Mouse (Mus musculus): ENCODE results near the gene Hoxd10. TPM values are rescaled to one million over a fixed set of nuclear protein-coding genes. Genes with fewer than 3 reads are reported as not detected.

Hoxd10 gene
- 1 to 10 TPM; 1.5 to 4.5 TPM for total RNA-seq (2021)
- long read RNA-seq, experiment 1, transcript Hoxd10-201 (2 exons, 1,816 nt) = major isoform, 9 of 10 reads
- long read RNA-seq, experiment 1, partial matches to known transcripts = 0 of 10 reads
- long read RNA-seq, experiment 1, other reads (novel, unspliced or antisense) = 1 of 10 reads
- long read RNA-seq, experiment 2, transcript Hoxd10-201 (2 exons, 1,816 nt) = major isoform, 6 of 6 reads
- long read RNA-seq, experiment 2, partial matches to known transcripts = 0 of 6 reads
- long read RNA-seq, experiment 2, other reads (novel, unspliced or antisense) = 0 of 6 reads

DNA sequence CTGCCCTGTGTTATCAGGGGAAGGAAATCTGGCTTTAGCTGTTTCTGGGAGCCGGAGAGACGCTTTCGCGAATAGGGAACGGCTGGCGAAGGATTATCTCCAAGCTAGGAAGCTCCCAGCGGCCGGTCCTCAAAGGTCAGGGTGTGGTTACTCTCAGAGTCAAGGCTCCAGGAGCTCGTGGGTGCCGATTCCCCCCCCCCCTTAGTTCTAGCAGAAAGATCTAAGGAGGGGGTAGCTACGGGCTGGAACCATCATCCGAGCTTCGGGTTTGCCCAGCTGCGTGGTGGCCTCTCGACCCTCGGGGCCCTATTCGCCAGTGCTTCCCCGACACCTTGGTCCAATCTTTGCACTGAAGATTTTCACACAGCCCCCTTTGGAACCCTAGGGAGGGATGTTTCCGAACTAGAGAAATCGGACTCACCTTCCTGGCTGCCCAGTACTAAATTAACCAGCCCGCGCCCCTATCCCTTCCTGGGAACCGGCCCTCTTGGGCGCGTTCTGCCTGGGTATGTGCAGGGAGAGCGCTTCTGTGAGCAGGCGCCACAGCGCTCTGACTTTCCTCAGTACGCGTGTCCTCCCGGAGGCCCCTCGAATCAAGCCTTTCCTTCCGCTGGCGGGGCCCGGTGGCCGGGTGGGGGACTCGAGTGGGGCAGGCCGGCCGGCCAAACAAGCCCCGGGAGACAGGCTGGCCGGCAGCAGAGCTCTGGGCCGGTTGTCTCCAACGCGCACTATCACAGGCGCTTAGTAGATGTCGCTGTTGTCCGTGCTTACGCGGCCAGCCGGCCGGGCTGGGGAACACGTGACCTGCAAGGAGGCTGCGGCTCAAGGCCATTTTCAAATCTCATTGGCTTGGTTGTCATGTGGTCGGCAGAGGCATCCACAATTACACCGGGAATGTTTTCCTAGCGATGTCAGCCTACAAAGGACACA is at the start of gene Hoxd10:
Hoxd10 (plus strand) TSS at position 903 of the 930 bp plus-strand sequence.
- peak; percentile 84 for DNase-seq

DNA sequence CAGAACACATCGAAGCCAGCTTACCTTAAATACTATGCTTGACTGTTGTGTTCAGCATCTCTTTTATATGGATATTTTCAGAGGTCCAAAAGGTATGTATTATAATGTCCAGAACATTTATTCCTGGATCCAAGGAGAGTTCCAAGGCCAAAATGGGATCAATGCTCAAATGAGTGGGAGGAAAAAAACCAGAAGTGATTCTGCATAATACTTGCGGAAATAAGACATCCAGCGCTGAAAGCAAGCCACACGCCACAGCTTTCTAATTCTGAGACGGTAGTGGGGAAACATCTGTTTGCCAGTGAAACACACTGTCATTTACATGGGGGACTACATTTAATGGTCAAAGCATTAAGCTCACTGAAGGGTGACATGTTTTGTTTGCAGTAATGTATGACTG is 49.3 kb upstream of the Hoxd10 start:
- DNase-seq = no peak

DNA sequence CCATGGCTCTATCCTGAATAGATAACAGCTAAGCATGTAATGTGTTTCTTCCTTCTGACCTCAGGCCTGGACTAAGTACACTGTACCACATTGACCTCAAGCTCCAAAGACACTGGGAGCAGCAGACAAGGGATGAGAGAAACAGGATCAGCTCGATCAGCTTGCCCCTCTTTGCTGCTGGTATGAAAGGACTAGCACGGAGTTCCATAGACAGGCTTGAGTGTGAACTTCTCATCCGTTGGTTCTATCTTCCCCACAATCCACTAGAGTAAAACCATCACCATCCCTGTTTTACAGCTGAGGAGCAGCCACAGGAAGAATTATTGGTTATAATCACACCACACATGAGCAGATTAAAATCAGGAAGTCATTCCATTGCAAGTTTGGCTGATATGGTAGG is 46.1 kb upstream of the Hoxd10 start:
- DNase-seq = no peak

DNA sequence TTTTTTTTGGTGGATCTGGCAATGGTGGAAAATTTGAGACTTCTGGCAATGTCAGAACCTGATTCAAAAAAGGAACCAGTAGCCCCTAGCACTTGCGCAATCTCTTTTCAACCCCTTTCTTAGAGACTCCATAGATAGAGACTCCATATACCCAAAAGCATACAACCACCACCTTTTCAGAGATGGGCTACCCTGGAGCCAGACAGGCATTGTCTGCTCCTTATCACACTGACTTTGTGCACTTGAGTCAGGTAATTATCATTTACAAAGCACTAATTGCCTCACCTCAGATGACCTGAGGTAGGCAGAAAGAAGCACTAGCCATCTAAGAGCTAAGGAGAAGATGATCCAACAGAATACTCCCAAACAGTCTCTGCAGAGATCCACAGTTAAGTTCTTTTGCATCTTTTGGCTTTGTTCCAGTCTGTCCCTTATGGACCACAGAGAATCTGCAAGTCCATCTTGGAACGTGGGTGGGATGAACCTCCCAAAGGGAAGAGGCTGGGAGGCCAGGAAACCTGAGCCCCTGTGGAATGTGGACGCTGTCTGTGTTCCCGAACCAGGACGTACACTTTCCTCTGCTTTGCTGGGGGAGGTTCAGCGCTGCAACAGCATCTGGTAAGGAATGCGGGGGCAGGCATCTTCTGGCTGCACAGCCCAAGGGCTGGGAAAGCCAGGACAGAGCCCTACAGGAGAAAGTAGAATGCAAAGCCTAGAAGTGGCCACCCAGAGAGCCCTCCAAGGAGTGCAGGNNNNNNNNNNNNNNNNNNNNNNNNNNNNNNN is 44.5 kb upstream of the Hoxd10 start:
- no peak for DNase-seq

DNA sequence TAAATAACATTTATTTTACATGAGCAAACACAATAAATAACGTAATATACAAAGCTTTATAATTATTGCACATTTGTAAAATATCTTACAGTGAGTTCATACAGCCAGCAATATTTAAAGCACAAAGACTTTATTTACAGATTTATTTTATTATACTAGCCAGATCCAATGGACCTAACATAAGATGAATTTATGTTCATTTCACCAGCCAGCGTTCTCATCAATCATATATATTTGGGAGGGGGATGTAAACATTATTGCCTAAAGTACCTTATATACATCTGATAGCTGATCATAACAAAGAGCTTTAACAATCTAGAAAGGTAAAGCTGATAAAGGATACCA is 38.8 kb upstream of the Hoxd10 start:
- DNase-seq = no peak

DNA sequence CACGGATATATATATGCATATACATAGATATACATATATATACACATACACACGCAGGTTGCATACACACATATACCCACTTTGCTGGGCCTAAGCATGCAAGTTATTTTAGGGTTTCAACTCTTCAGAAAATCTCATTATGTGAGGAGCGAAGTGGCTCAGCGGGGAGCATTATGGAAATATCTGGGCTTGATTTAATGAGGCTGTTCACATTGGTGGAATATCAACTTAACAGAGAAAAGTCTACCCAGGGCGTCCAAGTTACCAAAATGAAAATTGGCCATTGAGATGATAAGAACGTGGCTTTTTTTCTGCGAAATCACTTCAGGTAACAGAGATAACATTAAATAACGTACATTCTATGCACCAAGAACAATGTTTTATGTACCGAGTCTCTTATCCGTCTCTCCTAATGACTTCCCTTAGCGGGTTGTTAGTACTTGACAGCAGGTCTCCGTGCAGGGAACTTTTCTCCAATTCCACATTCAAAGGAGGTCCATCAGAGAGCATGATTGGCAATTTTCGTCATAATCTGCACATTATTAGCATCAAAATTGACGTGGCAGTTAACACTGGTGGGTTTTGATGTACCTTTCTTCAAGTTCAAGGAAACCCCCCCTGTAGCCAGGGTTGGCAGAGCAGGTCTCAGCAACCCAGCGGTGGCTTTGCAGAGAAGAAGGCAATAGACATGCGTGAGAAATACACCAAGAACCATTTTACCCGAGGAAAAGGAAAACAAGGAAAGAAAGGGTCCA is 37.8 kb upstream of the Hoxd10 start:
- no peak for DNase-seq

DNA sequence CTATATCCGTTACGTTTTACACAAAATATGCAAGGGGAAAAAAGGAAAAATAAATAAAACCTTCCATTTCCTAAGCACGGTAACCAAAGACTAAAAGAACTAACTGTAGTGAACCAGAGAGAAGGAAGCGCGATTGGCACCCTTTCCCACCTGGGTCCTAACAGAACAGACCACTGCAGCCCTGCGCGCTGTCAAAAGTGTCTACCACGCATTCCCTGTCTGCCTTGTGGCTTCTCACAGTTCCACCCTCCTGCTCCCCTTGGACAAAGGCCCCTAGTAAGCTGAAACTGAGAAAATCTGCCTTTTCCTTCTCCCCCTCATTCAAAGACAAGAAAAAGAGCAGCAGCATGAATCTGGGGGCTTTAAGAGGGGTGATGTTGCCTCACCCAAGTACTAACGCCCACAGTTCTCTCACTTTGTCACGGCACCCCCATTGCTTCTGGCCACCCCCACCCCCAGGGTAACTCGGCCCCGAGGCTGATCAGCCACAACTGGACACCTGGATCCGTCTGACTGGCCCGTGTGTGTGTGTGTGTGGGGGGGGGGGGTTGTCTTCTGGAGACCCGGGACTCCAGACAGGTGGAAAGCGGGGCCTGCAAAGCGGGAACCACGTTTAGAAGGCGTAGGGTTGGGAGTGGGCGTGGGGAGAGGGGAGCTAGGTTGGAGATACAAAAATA is 36.8 kb upstream of the Hoxd10 start:
- no peak for DNase-seq

DNA sequence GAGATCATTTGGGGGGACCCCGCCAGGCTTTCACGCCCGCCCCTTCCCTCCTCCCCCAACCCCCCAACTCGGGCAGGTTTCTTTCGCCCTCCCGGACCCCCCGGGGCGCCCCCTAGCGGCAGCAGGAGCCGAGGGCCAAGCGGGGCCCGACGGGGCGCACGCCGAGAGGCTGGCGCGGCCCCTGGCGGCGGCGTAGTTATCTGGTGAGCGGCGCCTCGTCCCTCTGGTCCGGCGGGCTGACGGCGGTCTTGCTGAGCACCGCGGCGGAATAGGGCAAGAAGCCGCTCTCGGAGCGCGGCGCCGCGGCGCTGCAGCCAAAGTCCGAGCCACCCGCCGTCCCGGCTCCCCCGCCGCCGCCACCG is 36.3 kb upstream of the Hoxd10 start:
- DNase-seq = no peak

DNA sequence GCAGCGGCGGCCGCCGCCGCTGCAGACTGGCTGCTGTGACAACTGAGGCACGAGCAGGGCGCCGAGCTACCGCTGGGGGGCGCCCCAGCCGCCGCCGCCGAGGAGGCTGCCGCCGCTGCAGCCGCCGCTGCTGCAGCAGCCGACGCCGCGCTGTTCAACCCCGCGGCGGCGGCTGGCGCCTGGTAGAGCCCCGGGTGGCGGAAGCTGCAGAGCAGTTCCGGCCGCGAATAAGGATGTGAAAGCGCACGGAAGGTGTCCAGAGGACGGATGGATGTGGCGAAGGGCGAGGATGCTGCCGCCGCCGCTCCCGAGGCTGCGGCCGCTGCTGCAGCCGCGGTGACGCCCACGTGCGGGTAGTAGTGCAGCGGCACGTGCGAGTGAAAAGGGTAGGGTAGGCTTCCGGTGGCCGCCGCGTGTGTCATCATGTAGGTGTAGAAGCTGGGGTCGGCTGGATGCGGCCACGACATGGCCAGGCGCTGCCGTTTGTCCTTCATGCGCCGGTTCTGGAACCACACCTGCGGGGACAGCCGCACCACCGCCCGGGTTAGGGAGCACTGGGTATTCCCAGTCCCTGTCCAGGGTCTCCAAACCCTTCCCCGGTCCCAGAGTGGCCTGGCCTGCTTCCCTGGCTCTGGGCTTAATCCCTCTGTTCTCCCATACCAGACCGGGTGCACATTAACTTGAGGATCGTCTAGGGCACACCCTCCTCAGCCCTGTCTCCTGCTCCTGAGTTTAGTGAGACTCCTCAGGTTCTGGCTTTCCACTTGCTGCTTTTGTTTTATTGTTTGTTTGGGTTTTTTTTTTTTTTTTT is 35.7 kb upstream of the Hoxd10 start:
- DNase-seq = no peak

DNA sequence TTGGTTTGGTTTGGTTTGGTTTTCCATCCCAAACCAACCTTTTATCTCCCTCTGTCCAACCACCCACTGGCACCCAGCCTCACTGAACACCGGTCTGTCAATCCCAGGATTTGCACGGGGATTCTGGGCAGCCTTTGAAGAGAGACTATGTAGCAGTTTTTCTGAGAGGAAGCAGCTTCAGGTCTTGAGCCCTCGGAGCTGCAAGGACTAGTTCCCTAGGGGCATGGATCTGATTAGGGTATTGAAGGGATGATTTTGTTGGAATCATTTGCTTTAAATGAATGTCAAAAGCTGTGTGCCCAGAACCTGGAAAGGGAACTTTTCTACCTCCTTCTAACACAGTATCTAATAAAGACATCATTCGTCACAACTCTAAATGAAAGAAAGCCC is 35.1 kb upstream of the Hoxd10 start:
- DNase-seq = no peak

DNA sequence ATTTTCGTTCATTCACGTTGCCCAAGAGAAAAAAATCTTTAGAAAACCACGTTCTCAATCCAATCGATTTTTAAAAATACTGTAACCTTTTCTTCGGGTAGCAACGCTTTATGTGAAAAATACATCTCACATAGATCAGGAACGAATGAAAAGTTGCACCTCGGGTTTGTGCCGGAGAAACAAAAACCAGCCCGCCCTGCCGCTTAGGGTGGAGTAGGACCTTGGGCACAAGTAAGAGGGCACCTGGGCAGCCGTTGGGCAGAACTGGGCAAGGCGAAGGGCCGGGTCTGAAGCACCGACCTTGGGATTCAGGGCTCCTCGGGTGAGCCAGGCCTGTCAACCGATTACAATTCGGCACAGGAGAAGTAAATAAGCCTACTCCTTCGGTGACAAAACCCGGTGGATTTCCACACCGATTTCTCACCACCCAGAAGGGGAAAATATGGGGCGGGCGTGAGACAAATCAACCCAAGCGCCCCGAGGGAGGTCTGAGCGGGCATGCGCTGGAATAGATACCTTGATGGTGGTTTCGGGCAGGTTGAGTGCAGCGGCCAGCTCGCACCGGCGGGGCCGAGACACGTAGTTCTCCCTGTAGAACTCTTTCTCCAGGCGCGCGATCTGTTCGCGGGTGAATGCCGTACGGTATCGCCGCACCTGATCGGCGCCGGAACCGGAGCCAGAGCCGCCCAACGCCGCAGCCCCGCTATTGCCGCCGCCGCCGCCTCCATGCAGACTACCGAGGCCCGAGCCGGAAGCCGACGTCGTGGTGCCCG is 34.3 kb upstream of the Hoxd10 start:
- no peak for DNase-seq

DNA sequence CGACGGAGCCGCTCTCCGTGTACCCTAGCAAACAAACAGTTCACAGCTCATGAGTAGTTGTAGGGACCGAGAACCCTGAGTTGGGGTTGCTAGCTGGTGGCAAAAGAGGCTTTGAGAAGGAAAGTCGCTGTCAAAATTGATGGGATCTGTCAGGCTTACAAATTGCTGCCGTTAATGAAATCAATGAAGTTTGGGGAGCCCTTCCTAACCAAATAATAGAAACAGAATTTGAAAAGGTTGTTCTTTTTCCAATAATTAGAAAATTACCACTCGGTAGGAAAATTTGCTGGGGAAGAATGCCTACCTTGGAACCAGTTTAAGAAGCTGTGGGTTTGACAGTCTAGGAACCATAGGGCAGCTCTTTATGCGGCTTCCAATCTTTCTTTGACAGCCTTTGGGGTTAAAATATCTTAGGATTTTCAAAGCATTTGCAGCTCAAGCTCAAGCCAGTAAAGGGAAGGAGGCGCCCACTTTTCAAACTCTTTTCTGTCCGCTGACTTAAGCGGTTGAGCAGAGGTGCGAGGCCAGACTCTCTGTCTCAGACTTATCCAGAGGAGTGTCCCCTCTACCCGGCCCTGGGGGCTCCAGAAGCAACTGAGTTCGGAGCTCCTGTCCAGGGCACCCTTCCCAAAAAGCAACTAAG is 33.6 kb upstream of the Hoxd10 start:
- no peak for DNase-seq

DNA sequence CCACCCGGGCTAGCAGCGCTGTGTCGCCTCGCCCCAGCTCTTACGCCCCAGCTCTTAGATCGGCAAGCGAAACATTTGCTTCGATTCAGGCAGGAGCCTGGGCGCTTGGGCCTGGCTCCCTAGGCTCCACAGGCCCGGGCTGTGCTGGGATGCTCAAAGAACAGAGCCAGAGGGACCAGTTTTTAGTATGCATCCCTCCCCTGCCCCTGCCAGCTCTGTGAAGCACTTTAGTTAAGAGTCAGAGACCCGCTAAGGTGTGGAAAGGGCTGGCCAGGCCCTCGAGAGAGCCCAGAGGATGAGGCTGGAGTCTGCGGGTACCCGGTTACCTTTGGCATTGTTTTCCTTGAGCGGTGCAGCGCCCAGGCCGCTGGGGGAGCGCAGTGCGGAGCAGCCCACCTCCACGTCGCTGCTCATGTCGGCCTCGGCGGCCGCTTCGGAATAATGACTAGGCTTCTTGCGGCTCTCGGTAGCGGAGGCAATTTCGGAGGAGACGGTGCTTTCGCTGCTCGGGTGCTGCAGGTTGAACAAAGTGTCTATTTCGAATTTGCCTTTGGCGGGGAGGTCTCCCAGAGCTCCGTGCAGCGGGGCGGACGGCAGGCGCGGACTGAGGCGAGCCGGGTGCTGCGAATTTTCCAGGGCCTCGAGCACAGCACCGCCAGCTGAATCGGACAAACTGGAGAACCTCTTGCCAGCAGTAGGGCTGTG is 32.9 kb upstream of the Hoxd10 start:
- DNase-seq = no peak

DNA sequence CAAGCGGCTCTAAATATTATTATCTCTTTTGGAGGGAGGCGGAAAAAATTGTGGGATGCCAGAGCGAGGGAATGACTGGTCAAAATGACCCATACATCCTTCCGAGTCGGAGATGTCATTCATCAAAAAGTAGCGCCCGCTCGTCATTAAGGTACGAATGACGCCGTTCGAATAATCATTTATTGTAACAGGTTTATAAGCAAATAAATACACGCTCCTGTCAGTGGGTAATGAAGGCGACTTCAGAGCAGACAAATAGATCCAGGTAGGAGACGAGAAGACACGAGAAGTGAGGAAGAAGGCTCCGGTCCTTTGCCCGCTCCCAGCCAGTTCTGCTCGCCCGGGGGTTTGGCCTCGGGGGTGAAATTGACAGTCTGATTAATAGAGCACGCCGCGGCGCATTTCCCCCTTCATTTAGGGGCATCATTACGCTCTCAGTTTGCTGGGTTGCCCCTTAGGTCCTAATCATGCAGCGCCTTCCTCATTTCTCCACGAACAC is 32.2 kb upstream of the Hoxd10 start, which contains the start of gene Evx2:
Evx2 (minus strand) TSS at position 51 of the 499 bp plus-strand sequence.
- DNase-seq = no peak

DNA sequence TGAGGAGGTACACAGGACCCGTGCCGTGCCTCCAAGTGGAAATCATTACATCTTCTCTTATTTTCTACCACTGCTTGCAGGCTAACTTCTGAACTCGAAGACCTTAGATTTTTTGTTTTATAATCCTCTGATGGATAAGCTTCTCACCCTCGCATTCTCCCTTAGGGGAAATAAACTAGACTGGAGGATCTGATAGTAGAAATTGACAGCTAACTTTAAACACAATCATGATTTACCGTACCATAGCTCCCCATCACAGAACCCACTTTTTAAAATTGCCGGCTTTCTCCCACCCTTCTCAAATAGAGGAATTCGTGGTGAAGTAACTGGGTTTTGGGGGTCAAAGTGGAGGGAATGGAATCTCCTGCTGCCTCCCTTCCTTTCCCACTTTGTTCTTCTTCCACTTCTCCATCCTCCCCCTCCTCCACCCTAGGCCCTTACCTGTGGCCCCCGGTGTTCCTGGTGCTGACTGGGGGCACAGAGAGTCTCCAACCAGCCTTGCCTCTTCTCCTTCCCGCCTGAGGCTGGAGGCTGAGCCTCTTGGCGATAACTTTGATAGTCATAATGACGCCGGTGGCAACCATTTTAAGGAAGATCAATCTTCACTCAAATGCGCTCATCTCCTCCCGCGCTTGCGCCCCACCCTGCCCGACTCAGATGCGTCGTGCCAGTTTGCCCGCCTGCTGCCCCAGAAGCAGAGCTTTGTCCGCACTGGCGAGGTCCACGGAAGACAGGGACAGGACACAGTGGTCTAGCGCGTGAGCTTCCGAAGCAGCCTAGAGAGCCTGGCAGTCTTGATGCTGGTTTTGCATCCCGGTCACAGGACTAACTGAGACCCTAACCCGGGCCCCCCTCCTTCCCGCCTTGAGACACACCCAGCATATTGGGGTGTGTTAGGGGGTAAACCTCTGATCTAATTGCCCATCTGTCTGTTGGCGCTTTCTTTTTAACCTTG is 31.0 kb upstream of the Hoxd10 start:
- DNase-seq = no peak

DNA sequence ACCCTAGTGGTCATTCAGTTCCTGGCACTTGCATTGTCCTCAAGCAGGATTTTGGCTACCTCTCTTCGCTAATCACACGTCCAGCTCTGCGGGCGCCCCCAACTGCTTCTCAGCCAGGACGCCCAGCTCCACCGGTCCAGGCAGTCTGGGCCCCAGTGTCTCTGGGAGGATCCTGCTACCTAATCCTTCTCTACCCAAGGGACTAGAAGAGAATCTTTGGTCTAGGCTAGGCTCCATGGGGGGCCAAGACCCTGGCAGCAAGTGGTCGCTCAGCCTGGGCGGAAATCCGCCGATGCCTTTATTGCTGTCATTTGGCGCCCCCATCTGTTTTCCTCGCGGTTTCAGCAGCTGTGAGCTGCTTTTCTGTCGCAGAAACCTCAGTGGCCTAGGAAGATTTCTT is 30.0 kb upstream of the Hoxd10 start:
- no peak for DNase-seq

DNA sequence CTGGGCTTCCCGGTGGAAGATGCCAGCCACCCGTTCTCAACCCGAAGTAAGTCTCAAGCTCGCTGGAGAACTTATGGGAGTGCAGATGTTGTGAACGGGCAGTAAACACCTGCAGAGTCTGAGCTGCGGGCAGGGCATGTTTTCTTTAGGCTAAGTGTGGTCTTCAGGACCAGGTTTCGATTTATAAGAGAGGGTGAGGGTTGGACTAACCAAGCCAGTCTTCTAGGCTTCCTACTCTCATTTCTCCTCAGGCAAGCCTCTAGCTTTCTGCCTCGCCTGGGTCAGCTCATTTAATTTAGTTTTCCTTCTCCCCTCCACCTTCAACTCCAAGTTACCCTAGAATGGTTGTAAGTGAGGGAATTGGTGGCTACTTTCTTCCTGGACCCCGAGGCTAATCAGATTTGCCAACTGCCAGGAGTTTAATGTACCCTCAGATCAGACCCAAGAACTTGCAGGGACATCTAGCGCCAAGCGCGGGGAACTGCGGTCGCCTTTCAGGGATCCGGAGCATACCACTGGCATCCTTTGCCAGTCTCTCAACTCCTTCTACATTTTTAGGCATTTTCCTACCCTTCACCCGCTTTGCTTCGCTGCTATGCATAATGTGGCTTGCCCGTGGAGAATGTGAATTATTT is 28.3 kb upstream of the Hoxd10 start:
- DNase-seq = no peak

Data from gastrocnemius, postnatal 25 days (tissue).